Mouse (Mus musculus): Measurements from ENCODE around the gene Gm3269.
A peak's percentile ranks its signal among the peaks of the same experiment; 100 is the strongest.
"Not testable (repeated sequence)": the region's sequence is repeated elsewhere in the genome, so short reads cannot be mapped to it uniquely, and the experiment has no call there.

The Gm3269 gene

DNA sequence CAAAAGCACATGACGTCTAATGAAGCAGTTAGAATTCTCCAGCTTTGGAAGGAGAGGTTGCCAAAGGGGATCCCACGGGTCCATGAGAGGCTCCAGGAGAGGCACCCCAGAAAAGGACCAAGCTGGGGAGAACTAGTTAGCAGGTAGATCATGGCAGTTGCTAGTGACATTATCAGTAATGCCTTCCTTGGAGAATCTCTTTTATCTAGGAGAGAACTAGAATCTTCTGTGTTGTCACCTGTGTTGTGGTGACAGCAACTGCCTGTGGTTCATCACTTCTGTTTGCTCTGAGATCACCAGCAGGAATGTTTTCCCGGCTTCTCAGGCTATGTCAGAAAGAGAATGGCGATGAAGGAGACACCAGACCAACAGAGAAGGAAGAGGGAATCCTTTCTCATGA, at the start of gene Gm3269:
Gm3269 (plus strand) TSS at position 301 of the 400 bp plus-strand sequence.
- DNase-seq, result not testable (repeated sequence)

- not testable (repeated sequence) for DNase-seq
These were observed 31.5 kb upstream of the Gm3269 start for GRCm38 (mm10) chr14:4806421-4806820.

DNA sequence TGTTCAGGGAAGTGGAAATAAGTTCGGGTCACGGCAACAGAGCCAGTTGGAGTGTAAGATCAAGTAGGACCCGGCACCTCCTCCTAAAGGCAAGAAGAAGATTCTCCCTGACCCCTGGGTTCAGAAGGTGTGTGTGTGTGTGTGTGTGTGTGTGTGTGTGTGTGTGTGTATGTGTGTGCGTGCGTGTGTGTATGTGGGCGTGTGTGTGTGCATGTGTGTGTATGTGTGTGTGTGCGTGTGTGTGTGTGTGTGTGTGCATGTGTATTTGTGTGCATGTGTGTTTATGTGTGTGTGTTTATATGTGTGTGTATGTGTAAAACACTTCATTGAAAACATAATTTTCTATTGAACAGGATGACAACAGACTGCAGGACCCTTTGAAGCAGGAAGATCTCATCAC, 16.0 kb upstream of the Gm3269 start:
- DNase-seq, result not testable (repeated sequence)

DNA sequence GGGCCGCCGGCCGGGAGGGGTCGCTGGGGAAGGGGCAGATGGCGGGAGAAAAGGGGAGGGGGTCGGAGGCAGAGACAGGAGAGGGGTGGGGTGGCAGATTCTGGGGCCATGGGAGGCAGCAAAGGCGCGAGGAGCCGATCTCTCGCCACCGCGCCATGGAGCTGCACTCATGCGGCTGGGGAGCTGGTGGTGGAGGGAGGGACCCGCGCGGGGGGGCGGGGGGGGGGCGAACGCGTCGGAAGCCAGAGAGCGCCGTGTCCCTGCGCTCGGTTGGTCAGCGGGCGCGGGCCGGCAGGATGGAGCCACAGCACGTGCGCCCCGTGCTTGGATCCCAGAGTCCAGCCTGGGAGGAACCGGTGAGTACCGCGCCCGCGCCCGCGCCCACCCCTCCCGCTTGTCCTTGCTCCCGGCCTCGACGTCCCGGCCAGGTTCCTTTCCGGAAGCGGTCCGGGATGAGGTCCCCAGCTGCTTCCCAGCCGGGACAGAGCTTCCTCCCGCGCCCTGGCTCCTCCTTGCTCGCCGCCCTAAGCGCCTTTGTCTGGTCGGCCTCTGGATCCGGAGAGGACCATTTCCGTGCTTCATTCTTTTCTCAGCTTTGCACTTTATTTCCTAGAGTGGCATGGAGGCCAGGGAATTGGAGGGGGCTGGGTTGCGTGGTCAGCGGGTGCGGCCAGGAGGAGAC, 17.5 kb downstream of the Gm3269 start, which contains the start of gene Gm3264:
Gm3264 (plus strand) TSS at position 278 of the 682 bp plus-strand sequence.
- DNase-seq, result peak; percentile 3

- not testable (repeated sequence) for DNase-seq
These were observed 54.2 kb downstream of the Gm3269 start, which contains the start of gene Gm3278 for GRCm38 (mm10) chr14:4892116-4892515. Gene Gm3278, plus strand, starts transcription at chr14:4892416.
